Comparison of ENCODE assay signal across 21 mouse cellular contexts in genomic region chr8:125795341-125795740, GRCm38 (mm10).
DNase-seq lines count a peak whose midpoint lies in the region; ATAC-seq lines count a peak whose summit lies in the region.
"Had no signal": no experiment of that assay in that cellular context is flagged by ENCODE, and none has a peak within 500 bp of the region (broad histone marks: within the 10 kb centered on the region; RNA-seq: fewer than 3 reads in every experiment).

No protein-coding gene starts in this region.

- ATAC-seq in kidney, embryonic 14.5 days (ENCODE audit: low FRiP score, low TSS enrichment): peak; percentile 85
- ATAC-seq in forebrain, embryonic 15.5 days (replicated peaks): no peak
- ATAC-seq: CD4-positive, CD25-positive, alpha-beta regulatory T cell, adult 4 months; forebrain, postnatal 0 days; intestine, postnatal 0 days had no signal

- H3K27me3 ChIP-seq in kidney, embryonic 14.5 days (ENCODE audit: control insufficient read depth, insufficient read depth, low read length): no peaks in the 10 kb centered on the region
- no peaks in the 10 kb centered on the region for H3K27me3 ChIP-seq in forebrain, embryonic 15.5 days
- H3K27me3 ChIP-seq: embryonic facial prominence, embryonic 12.5 days had no signal

- H3K27ac ChIP-seq in kidney, embryonic 14.5 days (ENCODE audit: low read depth, low read length): no peak overlapping the region
- H3K27ac ChIP-seq in forebrain, embryonic 15.5 days (replicated peaks): no peak overlapping the region
- H3K27ac ChIP-seq: embryonic facial prominence, embryonic 12.5 days; forebrain, embryonic 10.5 days; heart, adult 2 months; hindbrain, embryonic 14.5 days; liver, embryonic 14.5 days had no signal

- DNase-seq in kidney, adult 11 months: no peak
- DNase-seq in kidney, postnatal 14 days: peak; percentile 25
- DNase-seq in kidney, adult 8-10 months: no peak
- DNase-seq in lung, postnatal 10 days: peak; percentile 66
- DNase-seq in lung, postnatal 4 days: peak; percentile 30 to 62
- DNase-seq: adrenal gland, postnatal 25 days; cerebellum, adult 11-12 months; cerebellum, adult 9-11 months; embryo, embryonic 11 days; forebrain, postnatal 0 days; heart, adult 2 months; liver; midbrain, embryonic 14.5 days had no signal

- no peak overlapping the region for H3K9ac ChIP-seq in kidney, embryonic 14.5 days (ENCODE audit: low read depth, low read length)
- H3K9ac ChIP-seq in forebrain, embryonic 15.5 days (replicated peaks): no peak overlapping the region
- H3K9ac ChIP-seq: embryonic facial prominence, embryonic 12.5 days; forebrain, postnatal 0 days; hindbrain, embryonic 14.5 days; liver, embryonic 14.5 days had no signal

- H3K4me1 ChIP-seq in kidney, embryonic 14.5 days (ENCODE audit: control insufficient read depth, insufficient read depth, low read length): 0 out of 2 replicates have a peak, but pooled peaks cover 5% of the 10 kb centered on the region
- no peaks in the 10 kb centered on the region for H3K4me1 ChIP-seq in forebrain, embryonic 15.5 days
- H3K4me1 ChIP-seq: forebrain, embryonic 10.5 days had no signal

- no peaks in the 10 kb centered on the region for H3K36me3 ChIP-seq in kidney, embryonic 14.5 days (ENCODE audit: control insufficient read depth, insufficient read depth, low read length)
- H3K36me3 ChIP-seq in forebrain, embryonic 15.5 days: no peaks in the 10 kb centered on the region
- H3K36me3 ChIP-seq: embryonic facial prominence, embryonic 12.5 days; forebrain, embryonic 10.5 days had no signal

- 31% methylated on average over 2 of the region's 2 CpGs for WGBS in kidney, embryonic 14.5 days
- 92% methylated on average over 2 of the region's 2 CpGs for WGBS in forebrain, embryonic 15.5 days

- H3K4me2 ChIP-seq in kidney, embryonic 14.5 days (replicated peaks; ENCODE audit: low read depth, low read length): 0 out of 2 replicates have a peak overlapping the region, but pooled peaks have one; percentile 2
- no peak overlapping the region for H3K4me2 ChIP-seq in forebrain, embryonic 15.5 days (replicated peaks)
- H3K4me2 ChIP-seq: embryonic facial prominence, embryonic 12.5 days; hindbrain, embryonic 14.5 days had no signal

- no peak overlapping the region for H3K4me3 ChIP-seq in kidney, embryonic 14.5 days (ENCODE audit: low read length)
- no peak overlapping the region for H3K4me3 ChIP-seq in forebrain, embryonic 15.5 days
- H3K4me3 ChIP-seq: embryonic facial prominence, embryonic 12.5 days; forebrain, embryonic 10.5 days; heart, adult 2 months had no signal

- no peaks in the 10 kb centered on the region for H3K9me3 ChIP-seq in kidney, embryonic 14.5 days (ENCODE audit: control insufficient read depth, low read length)
- H3K9me3 ChIP-seq in forebrain, embryonic 15.5 days: no peaks in the 10 kb centered on the region
- H3K9me3 ChIP-seq: embryonic facial prominence, embryonic 12.5 days; forebrain, embryonic 10.5 days had no signal

Comparison
In these comparisons a context has a peak if more than half of its experiments do, and no peak if none do; other contexts are left out.
1. DNase-seq: peak in kidney, postnatal 14 days (single experiment), lung, postnatal 10 days (single experiment) and lung, postnatal 4 days (2 of 2); none in kidney, adult 11 months (single experiment) and kidney, adult 8-10 months (0 of 2).